Mouse (Mus musculus) cerebellum, adult 11 months (tissue): ENCODE data around the gene Zfp219.
"Not testable (repeated sequence)": the region's sequence is repeated elsewhere in the genome, so short reads cannot be mapped to it uniquely, and the experiment has no call there.

Source experiments
- DNase-seq: peaks from one replicate; pipeline ENCODE4 v3.0.0; 2022

Gene Zfp219

DNA sequence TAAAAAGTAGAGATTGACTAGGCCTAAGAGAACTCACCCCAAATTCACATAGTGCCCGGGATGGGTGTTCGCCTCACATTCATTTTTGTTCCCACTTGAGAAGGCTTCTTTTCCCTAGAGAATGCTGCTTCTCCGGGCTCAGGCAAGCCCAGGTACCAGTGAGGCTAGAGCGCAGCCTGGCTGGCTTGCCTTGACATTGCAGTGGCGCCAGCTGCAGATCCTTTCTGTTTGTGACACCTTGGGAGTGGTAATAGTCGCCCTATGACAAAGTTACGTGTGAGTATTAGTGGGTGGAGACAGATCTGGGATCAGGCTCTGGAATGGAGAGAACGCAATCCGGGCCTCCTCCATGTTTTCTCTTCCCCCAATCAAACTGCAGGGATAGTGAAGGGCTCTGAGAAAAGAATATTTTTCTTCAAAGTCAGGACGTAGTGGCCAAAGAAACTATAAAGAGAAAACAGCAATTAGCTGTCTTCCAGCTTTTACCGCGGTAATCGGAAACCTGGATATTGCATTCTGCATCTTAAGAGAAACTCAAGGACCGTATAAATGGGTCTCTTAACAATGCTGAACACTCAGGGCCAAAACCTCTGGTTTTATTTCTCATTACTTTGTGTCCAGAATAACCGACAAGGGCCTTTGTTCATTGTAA, at the start of gene Zfp219:
Gene Zfp219, minus strand, starts transcription at position 248 of the 652 bp plus-strand sequence.
- DNase-seq: no peak

DNA sequence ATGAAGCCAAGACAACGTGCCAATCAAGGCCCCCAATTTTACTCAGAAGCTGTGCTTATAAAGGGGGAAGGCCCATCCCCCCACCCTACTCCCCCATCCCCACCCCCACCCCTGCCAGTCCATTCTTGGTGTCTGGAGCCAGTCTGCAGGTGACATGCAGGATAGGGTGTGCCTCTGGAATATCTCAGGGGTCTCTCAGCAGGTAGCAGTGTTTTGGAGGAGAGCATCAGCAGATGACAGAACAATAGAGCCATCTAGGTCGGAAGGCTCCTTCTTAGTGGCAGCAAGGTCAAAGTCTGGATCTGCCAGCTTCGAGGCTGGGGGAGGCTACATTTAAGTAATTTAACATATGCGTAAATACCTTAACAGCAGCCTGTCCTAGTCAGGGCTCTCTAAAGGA, 45.6 kb upstream of the Zfp219 start:
- DNase-seq: no peak

DNA sequence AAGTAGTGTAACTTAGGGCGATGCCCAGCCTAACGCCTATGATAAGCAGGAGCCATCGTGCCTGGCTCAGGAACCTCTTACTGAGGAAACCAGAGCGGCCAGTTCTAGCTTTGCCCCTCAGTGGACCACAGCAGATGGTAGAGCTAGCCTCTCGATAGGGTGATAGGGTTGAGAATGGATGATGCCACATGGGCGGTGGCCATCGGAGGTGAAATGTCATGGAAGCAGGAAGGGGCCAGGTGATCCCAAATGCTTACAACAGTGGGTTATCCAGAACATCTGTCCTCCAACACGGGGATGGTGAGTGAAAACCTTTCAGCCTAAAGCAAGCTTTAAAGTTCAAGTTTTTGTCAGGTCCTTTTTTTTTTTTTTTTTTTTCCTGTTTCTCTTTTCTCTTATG, 41.3 kb upstream of the Zfp219 start:
- peak; percentile 42 for DNase-seq

- peak; percentile 95 for DNase-seq
Observed at GRCm38 (mm10) chr14:52060800-52061199, 40.3 kb upstream of the Zfp219 start.

DNA sequence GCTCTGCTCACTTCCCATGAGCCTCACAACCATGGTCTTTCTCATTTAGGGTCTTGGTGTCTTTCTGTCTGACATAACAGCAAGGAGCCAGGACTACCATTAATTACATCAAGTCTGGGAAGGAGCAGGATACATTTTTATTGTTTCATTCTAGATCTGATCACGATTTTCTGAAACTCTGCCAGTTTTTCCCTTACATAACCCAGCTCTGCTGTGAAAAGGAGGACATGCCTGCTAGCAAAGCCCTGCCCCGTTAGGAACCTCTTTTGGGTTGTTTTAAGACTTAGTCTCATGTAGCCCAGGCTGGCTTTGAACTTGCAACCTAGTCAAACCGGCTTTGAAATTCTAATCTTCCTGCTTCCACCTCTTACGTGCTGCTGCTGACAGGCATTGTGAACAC, 39.4 kb upstream of the Zfp219 start:
- DNase-seq: peak; percentile 53

GRCm38 (mm10) chr14:52052720-52053119, 32.2 kb upstream of the Zfp219 start:
- DNase-seq: not testable (repeated sequence)

GRCm38 (mm10) chr14:52045966-52046565, 25.5 kb upstream of the Zfp219 start:
- DNase-seq: no peak

DNA sequence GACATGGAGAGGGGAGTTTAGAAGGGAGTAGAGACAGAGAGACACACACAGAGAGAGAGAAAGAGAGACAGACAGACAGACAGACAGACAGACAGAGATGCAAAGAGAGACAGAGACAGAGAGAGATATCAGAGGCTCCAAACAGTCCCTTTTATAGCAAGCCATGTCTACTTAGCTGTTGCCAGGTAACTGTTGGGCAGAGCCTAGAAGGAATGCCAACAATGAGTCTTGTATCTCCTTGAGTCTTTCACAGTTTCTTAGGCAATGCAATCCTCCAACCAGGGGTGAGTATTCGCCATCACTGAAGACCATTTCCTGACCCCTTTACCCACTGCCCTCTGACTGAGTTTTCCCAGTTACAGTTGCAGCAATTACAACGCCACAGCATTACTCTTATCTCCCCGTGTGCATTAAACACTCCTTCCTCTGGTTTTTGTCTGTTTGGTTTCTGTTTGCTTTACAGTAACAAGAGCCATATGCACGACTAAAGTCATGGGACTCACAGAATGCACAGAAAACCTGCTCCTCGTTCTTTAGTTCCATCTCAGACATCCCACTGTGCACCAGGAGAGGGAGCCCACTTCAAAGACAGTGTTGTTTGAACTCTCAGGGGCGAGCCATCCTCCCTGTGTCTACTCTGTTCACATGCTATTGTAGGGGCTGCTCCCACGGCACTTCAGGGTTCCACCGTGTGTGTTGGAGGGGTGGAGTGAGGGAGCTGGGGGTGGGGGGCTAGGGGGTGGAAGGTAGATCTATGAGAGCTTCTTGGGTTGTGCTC, 24.6 kb upstream of the Zfp219 start:
- DNase-seq: peak; percentile 45

DNA sequence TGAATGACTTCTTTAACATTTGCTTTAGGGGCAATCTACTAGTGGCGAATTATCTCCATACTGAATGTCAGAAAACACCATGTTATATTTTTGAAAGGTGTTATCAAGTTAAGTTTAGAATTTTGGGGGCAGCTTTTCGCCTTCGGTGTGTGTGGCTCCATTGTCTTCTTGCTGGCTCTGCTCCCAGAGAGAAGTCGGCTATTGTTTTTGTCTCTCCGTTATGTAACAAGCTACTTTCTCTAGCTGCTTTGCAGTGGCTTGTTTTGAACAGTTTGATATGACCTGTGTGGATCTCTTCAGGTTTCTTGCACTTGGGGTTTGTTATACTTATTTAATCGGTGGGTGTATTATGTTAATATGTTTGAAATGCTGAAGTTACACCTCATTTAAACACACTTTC, 22.9 kb upstream of the Zfp219 start:
- no peak for DNase-seq

DNA sequence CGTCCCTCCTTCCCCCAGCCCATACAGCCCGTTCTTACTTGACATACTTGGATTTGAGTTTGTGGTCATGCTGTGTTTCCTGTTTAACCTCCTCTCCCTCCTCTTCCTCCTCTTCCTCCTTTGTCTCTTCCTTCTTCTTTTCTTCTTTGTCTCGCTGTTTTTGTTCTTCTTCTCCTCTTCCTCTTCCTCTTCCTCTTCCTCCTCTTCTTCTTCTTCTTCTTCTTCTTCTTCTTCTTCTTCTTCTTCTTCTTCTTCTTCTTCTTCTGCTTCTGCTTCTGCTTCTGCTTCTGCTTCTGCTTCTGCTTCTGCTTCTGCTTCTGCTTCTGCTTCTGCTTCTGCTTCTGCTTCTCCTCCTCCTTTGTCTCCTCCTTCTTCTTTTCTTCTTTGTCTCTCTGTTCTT, 21.8 kb upstream of the Zfp219 start, which contains the start of gene Olfr221:
Gene Olfr221, minus strand, starts transcription at position 101 of the 400 bp plus-strand sequence.
- not testable (repeated sequence) for DNase-seq

DNA sequence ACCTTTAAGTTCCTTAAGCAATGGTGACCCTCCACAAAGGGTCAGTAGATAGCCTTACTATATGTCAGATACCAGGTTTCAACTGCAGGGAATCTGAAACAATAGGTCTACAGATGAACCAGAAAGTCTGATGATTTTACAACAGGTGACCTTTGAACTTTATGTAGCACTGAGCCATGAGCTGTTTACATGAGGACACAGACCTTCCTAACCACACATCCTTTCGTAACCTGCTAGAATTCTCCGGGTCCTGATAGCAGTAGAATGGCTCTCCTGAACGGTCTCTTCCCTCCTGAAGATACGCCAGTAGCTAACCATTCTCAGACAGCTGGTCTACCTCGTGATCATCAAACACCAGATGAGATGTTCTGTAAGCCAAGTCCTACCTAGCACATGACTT, 18.8 kb upstream of the Zfp219 start:
- DNase-seq: no peak

- DNase-seq: no peak
Observed at GRCm38 (mm10) chr14:52035926-52036325, 15.4 kb upstream of the Zfp219 start.

- DNase-seq: no peak
Observed at GRCm38 (mm10) chr14:52026342-52026741, 5.8 kb upstream of the Zfp219 start.

DNA sequence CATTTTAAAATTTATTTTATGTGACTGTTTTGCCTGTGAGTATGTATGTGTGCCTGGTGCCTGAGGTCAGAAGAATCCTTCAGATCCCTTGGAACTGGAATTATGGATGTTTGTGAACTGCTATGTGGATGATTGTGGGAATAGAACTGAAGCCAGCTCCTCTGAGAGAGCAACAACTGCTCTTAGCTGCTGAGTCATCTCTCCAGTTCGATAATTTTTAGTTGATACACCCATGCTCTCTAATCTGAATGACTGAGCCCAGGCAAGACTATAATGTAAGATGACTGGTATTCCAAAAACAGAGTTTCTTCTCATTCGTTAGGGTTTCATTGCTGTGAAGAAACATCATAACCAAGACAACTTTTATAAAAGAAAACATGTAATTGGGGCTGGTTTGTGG, 3.6 kb upstream of the Zfp219 start:
- DNase-seq: no peak

- peak; percentile 84 for DNase-seq
Observed at GRCm38 (mm10) chr14:52022709-52023459, 2.4 kb upstream of the Zfp219 start.

- DNase-seq: no peak
Observed at GRCm38 (mm10) chr14:52022244-52022708, 1.7 kb upstream of the Zfp219 start.

DNA sequence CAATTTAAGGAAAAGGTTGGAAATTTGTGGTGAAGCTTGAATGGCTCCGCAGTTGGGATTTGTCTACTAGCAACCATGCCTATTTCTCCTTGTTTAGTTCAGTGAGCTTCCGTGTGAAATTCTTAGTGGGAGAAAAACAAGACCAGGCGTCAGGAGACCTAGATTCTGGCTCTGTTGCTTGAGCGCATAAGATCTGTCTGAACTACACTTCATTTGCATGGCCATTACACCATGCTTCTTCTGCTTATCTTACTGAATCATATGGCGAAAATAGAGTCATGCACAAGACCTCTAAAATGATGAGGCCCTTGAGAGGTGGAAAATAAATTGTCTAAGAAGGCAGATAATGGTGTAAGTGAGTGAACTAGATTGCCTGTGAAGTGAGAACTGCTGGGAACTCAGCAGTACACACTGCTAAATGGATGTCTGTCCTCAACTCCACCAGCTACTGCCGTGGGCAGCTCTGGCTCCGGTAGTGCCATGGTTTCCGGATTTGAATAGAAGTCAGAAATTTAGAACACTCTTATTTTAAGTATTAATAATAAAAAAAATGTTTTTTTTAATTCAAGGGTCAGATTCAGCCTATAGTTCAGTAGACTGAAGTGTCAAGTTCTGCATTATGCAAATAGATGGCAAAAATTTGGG, 1.2 kb upstream of the Zfp219 start:
- no peak for DNase-seq

DNA sequence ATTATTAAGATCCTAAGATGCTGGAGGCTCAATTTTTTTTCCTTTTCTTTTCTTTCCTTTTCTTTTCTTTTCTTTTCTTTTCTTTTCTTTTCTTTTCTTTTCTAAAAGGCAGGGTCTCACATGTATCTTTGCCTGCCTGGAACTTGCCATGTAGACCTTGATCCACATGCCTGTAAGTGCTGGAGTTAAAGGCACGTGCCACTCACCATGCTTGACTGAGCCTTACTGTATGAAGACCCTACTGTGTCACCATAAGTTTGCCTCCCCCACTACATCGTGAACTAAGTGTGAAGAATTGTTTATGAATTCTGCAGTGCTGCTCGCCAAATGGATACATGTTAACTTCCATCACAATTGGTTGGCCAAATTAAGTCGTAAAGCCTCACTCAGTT, 601 bp upstream of the Zfp219 start:
- peak; percentile 21 for DNase-seq

GRCm38 (mm10) chr14:52019590-52020340, 768 bp downstream of the Zfp219 start:
- peak; percentile 98 for DNase-seq

GRCm38 (mm10) chr14:52019051-52019589, 1.4 kb downstream of the Zfp219 start:
- DNase-seq: no peak

DNA sequence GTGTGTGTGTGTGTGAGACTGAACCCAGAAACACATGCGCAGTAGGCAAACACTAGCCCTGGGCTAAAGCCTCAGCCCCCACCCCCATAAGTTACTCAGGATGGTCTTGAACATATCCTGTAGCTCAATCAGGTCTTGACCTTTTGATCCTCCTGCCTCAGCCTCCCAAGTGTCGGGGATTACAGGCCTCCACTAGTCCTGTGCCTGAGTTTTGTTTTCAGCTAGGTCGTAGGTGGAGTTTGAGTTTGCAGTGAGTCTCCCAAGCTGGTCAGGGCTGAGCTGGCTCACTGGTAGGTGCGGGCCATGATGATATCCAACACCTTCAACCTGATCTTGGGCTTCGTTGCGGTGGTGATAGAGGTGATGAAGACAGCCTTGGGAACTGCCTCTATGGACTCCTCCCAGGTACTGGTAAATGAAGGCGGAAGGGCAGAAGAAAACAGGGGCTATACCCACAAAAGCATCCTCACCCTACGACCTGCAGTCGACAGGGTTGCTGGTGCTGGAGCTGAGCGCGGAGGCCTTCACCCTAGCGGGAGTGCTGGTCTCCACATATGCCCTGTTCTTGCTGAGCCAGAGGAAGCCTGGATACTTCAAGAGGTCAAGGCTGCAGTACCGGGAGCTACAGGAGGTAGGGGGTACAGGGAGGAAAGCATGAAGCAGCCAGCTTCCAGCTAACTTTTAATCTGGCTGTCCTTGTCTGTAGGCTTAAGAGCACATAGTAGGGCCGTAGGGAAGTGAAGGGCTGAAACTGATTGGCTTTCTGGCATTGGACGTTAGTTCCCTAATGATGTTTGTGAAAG, 2.1 kb downstream of the Zfp219 start:
- peak; percentile 44 for DNase-seq
